Mouse (Mus musculus) neural tube, embryonic 12.5 days (tissue): Measurements from ENCODE around the gene Lgmn. TPM values are rescaled to one million over a fixed set of nuclear protein-coding genes. Genes with fewer than 3 reads are reported as not detected.

ENCODE experiments used
- ATAC-seq: fragments of 200-750 bp; cut with Nextera tagmentation; 2 replicates; pipeline ENCODE4 v1.8.0; 2017; ENCODE audit warnings: low read depth, mild to moderate bottlenecking, moderate TSS enrichment, moderate library complexity; ENCODE audit not compliant: low FRiP score
- H3K27ac ChIP-seq: fragments of 300-500 bp; sonication (generic); 2 replicates; pipeline ENCODE4 v1.5.1; 2016
- H3K27me3 ChIP-seq: fragments of 300-500 bp; sonication (generic); replicated peaks from 2 replicates; pipeline ENCODE4 v1.6.1; 2016; ENCODE audit warnings: mild to moderate bottlenecking
- H3K36me3 ChIP-seq: fragments of 300-500 bp; sonication (generic); 2 replicates; pipeline ENCODE4 v1.6.1; 2016; ENCODE audit warnings: mild to moderate bottlenecking
- H3K4me1 ChIP-seq: fragments of 300-500 bp; sonication (generic); 2 replicates; pipeline ENCODE4 v1.6.1; 2016
- H3K4me2 ChIP-seq: fragments of 300-500 bp; sonication (generic); replicated peaks from 2 replicates; pipeline ENCODE4 v1.6.1; 2016; ENCODE audit warnings: mild to moderate bottlenecking
- H3K4me3 ChIP-seq: fragments of 300-500 bp; sonication (generic); 2 replicates; pipeline ENCODE4 v1.5.1; 2016
- H3K9ac ChIP-seq: fragments of 300-500 bp; sonication (generic); 2 replicates; pipeline ENCODE4 v1.6.1; 2016; ENCODE audit warnings: mild to moderate bottlenecking
- H3K9me3 ChIP-seq: fragments of 300-500 bp; sonication (generic); 2 replicates; pipeline ENCODE4 v1.6.1; 2016; ENCODE audit warnings: mild to moderate bottlenecking
- WGBS: fragments of 180-500 bp; shearing (Covaris S2); methylation state at CpG from one replicate; pipeline ENCODE4 v1.1.7; 2016; 5-methylcytosine and 5-hydroxymethylcytosine counted together
- polyA plus RNA-seq: library from polyadenylated mRNA; unstranded; fragments of >200 nt; fragmentation: Nextera tagmentation; extraction: Ambion mirVana; gene quantifications from 2 replicates; pipeline ENCODE4 v1.2.1, GENCODE M21; 2016

The Lgmn gene
- polyA plus RNA-seq, 1 experiment from 2014 or later = 71.8 TPM

- no peaks in the 10 kb centered on the region for H3K4me1 ChIP-seq
- H3K36me3 ChIP-seq = no peaks in the 10 kb centered on the region
- no peaks in the 10 kb centered on the region for H3K9me3 ChIP-seq
- no peak overlapping the region for H3K4me2 ChIP-seq
- no peak overlapping the region for H3K27ac ChIP-seq
- H3K27me3 ChIP-seq = no peaks in the 10 kb centered on the region
- ATAC-seq = no peak
- H3K4me3 ChIP-seq = no peak overlapping the region
- no peak overlapping the region for H3K9ac ChIP-seq
- WGBS = 83% methylated on average over 3 of the region's 3 CpGs
These were observed 67.3 kb downstream of the Lgmn start for GRCm38 (mm10) chr12:102372322-102372721.

GRCm38 (mm10) chr12:102370931-102371500, 68.6 kb downstream of the Lgmn start:
- no peaks in the 10 kb centered on the region for H3K9me3 ChIP-seq
- WGBS = 85% methylated on average over 4 of the region's 4 CpGs
- no peaks in the 10 kb centered on the region for H3K36me3 ChIP-seq
- H3K27me3 ChIP-seq = no peaks in the 10 kb centered on the region
- no peak overlapping the region for H3K4me3 ChIP-seq
- no peak for ATAC-seq
- H3K4me2 ChIP-seq = no peak overlapping the region
- no peak overlapping the region for H3K27ac ChIP-seq
- H3K9ac ChIP-seq = no peak overlapping the region
- H3K4me1 ChIP-seq = no peaks in the 10 kb centered on the region

GRCm38 (mm10) chr12:102369488-102370235, 70.0 kb downstream of the Lgmn start:
- H3K36me3 ChIP-seq = no peaks in the 10 kb centered on the region
- WGBS = 86% methylated on average over 22 of the region's 22 CpGs
- ATAC-seq = no peak
- H3K4me3 ChIP-seq = no peak overlapping the region
- no peaks in the 10 kb centered on the region for H3K4me1 ChIP-seq
- no peak overlapping the region for H3K9ac ChIP-seq
- no peaks in the 10 kb centered on the region for H3K9me3 ChIP-seq
- H3K27me3 ChIP-seq = no peaks in the 10 kb centered on the region
- no peak overlapping the region for H3K4me2 ChIP-seq
- no peak overlapping the region for H3K27ac ChIP-seq

- H3K36me3 ChIP-seq = no peaks in the 10 kb centered on the region
- 88% methylated on average over 14 of the region's 14 CpGs for WGBS
- H3K4me1 ChIP-seq = no peaks in the 10 kb centered on the region
- H3K27ac ChIP-seq = no peak overlapping the region
- no peak overlapping the region for H3K4me2 ChIP-seq
- no peaks in the 10 kb centered on the region for H3K27me3 ChIP-seq
- H3K4me3 ChIP-seq = no peak overlapping the region
- H3K9ac ChIP-seq = no peak overlapping the region
- ATAC-seq = no peak
- H3K9me3 ChIP-seq = no peaks in the 10 kb centered on the region
These were observed 71.1 kb downstream of the Lgmn start for GRCm38 (mm10) chr12:102368556-102368955.

- no peak overlapping the region for H3K4me3 ChIP-seq
- H3K27me3 ChIP-seq = no peaks in the 10 kb centered on the region
- H3K27ac ChIP-seq = no peak overlapping the region
- 84% methylated on average over 7 of the region's 7 CpGs for WGBS
- no peak overlapping the region for H3K9ac ChIP-seq
- no peaks in the 10 kb centered on the region for H3K36me3 ChIP-seq
- H3K4me2 ChIP-seq = no peak overlapping the region
- no peaks in the 10 kb centered on the region for H3K4me1 ChIP-seq
- no peaks in the 10 kb centered on the region for H3K9me3 ChIP-seq
- ATAC-seq = no peak
These were observed 71.5 kb downstream of the Lgmn start for GRCm38 (mm10) chr12:102368066-102368465.

- H3K27ac ChIP-seq = no peak overlapping the region
- H3K27me3 ChIP-seq = no peaks in the 10 kb centered on the region
- H3K36me3 ChIP-seq = no peaks in the 10 kb centered on the region
- H3K4me1 ChIP-seq = no peaks in the 10 kb centered on the region
- H3K9ac ChIP-seq = no peak overlapping the region
- no peak overlapping the region for H3K4me3 ChIP-seq
- no peaks in the 10 kb centered on the region for H3K9me3 ChIP-seq
- no peak for ATAC-seq
- H3K4me2 ChIP-seq = no peak overlapping the region
- 76% methylated on average over 3 of the region's 3 CpGs for WGBS
These were observed 72.5 kb downstream of the Lgmn start for GRCm38 (mm10) chr12:102367075-102367474.

GRCm38 (mm10) chr12:102366126-102366816, 73.3 kb downstream of the Lgmn start:
- Histone ChIP-seq H3K4me3 (no peak overlapping the region), H3K9ac (no peak overlapping the region), H3K4me2 (no peak overlapping the region), H3K27me3 (no peaks in the 10 kb centered on the region), H3K36me3 (no peaks in the 10 kb centered on the region), H3K9me3 (no peaks in the 10 kb centered on the region), H3K4me1 (no peaks in the 10 kb centered on the region), H3K27ac (no peak overlapping the region)
- ATAC-seq = no peak
- WGBS = 88% methylated on average over 9 of the region's 9 CpGs

- Histone ChIP-seq H3K4me1 (no peaks in the 10 kb centered on the region), H3K27me3 (no peaks in the 10 kb centered on the region), H3K4me3 (no peak overlapping the region), H3K27ac (no peak overlapping the region), H3K9ac (no peak overlapping the region), H3K9me3 (no peaks in the 10 kb centered on the region), H3K36me3 (no peaks in the 10 kb centered on the region), H3K4me2 (no peak overlapping the region)
- no peak for ATAC-seq
- 91% methylated on average over 7 of the region's 7 CpGs for WGBS
These were observed 74.6 kb downstream of the Lgmn start for GRCm38 (mm10) chr12:102365016-102365415.

GRCm38 (mm10) chr12:102361189-102362161, 78.1 kb downstream of the Lgmn start:
- Histone ChIP-seq H3K36me3 (no peaks in the 10 kb centered on the region), H3K4me2 (no peak overlapping the region), H3K9me3 (no peaks in the 10 kb centered on the region), H3K4me1 (no peaks in the 10 kb centered on the region), H3K9ac (no peak overlapping the region), H3K27ac (no peak overlapping the region), H3K27me3 (no peaks in the 10 kb centered on the region), H3K4me3 (no peak overlapping the region)
- 93% methylated on average over 10 of the region's 10 CpGs for WGBS
- ATAC-seq = no peak

GRCm38 (mm10) chr12:102359390-102359789, 80.2 kb downstream of the Lgmn start:
- ATAC-seq = no peak
- Histone ChIP-seq H3K4me3 (no peak overlapping the region), H3K36me3 (no peaks in the 10 kb centered on the region), H3K4me1 (no peaks in the 10 kb centered on the region), H3K27ac (no peak overlapping the region), H3K9me3 (no peaks in the 10 kb centered on the region), H3K9ac (no peak overlapping the region), H3K27me3 (no peaks in the 10 kb centered on the region), H3K4me2 (no peak overlapping the region)
- 90% methylated on average over 4 of the region's 4 CpGs for WGBS

- Histone ChIP-seq H3K27ac (no peak overlapping the region), H3K9ac (no peak overlapping the region), H3K4me1 (no peaks in the 10 kb centered on the region), H3K4me3 (no peak overlapping the region), H3K9me3 (no peaks in the 10 kb centered on the region), H3K36me3 (no peaks in the 10 kb centered on the region), H3K27me3 (no peaks in the 10 kb centered on the region), H3K4me2 (no peak overlapping the region)
- WGBS = 93% methylated on average over 1 of the region's 1 CpGs
- ATAC-seq = no peak
These were observed 82.8 kb downstream of the Lgmn start for GRCm38 (mm10) chr12:102356781-102357180.

GRCm38 (mm10) chr12:102355784-102356183, 83.8 kb downstream of the Lgmn start:
- Histone ChIP-seq H3K4me1 (no peaks in the 10 kb centered on the region), H3K4me2 (no peak overlapping the region), H3K27me3 (no peaks in the 10 kb centered on the region), H3K27ac (no peak overlapping the region), H3K36me3 (no peaks in the 10 kb centered on the region), H3K4me3 (no peak overlapping the region), H3K9me3 (no peaks in the 10 kb centered on the region), H3K9ac (no peak overlapping the region)
- ATAC-seq = no peak
